Mouse (Mus musculus): ENCODE measurements around the gene Cd5.

GRCm38 (mm10) chr19:10748401-10749102 is 9.8 kb upstream of the Cd5 start:
- TF ChIP-seq CTCF (IDR thresholded peaks at IDR 0.05; ENCODE audit: insufficient read depth, low read depth, low read length) (no peak), POLR2A (IDR thresholded peaks at IDR 0.05; ENCODE audit: insufficient read depth, low read depth, low read length) (no peak)

Data from olfactory bulb, adult 2 months (tissue).